Mouse (Mus musculus) neural tube, embryonic 15.5 days (tissue): ENCODE measurements at regions not wholly inside any gene's neighbourhood (a gene's known extent, or its start where the extent isn't known, plus 50 kb on each side); places are given as distances from the start of the nearest gene placed in this dataset.

Source experiments
- ATAC-seq: fragments of 200-750 bp; cut with Nextera tagmentation; 2 replicates; pipeline ENCODE4 v1.8.0; 2017; ENCODE audit warnings: mild to moderate bottlenecking, moderate TSS enrichment, moderate library complexity; ENCODE audit not compliant: low FRiP score
- H3K27ac ChIP-seq: fragments of 300-500 bp; sonication (generic); replicated peaks from 2 replicates; pipeline ENCODE4 v1.5.1; 2015; ENCODE audit warnings: mild to moderate bottlenecking, inconsistent platforms
- H3K27me3 ChIP-seq: fragments of 300-500 bp; sonication (generic); replicated peaks from 2 replicates; pipeline ENCODE4 v1.6.1; 2015; ENCODE audit warnings: inconsistent platforms
- H3K36me3 ChIP-seq: fragments of 300-500 bp; sonication (generic); 2 replicates; pipeline ENCODE4 v1.6.1; 2015; ENCODE audit warnings: inconsistent platforms
- H3K4me1 ChIP-seq: fragments of 300-500 bp; sonication (generic); 2 replicates; pipeline ENCODE4 v1.6.1; 2015; ENCODE audit warnings: inconsistent platforms
- H3K4me2 ChIP-seq: fragments of 300-500 bp; sonication (generic); 2 replicates; pipeline ENCODE4 v1.6.1; 2015; ENCODE audit warnings: inconsistent platforms, mild to moderate bottlenecking, moderate library complexity
- H3K4me3 ChIP-seq: fragments of 300-500 bp; sonication (generic); replicated peaks from 2 replicates; pipeline ENCODE4 v1.5.1; 2015; ENCODE audit warnings: mild to moderate bottlenecking, inconsistent platforms
- H3K9ac ChIP-seq: fragments of 300-500 bp; sonication (generic); replicated peaks from 2 replicates; pipeline ENCODE4 v1.6.1; 2015; ENCODE audit warnings: mild to moderate bottlenecking, inconsistent platforms
- H3K9me3 ChIP-seq: fragments of 300-500 bp; sonication (generic); replicated peaks from 2 replicates; pipeline ENCODE4 v1.6.1; 2016; ENCODE audit warnings: inconsistent platforms
- WGBS: fragments of 180-500 bp; shearing (Covaris S2); methylation state at CpG from one replicate; pipeline ENCODE4 v1.1.7; 2015; ENCODE audit warnings: mixed read lengths; 5-methylcytosine and 5-hydroxymethylcytosine counted together

DNA sequence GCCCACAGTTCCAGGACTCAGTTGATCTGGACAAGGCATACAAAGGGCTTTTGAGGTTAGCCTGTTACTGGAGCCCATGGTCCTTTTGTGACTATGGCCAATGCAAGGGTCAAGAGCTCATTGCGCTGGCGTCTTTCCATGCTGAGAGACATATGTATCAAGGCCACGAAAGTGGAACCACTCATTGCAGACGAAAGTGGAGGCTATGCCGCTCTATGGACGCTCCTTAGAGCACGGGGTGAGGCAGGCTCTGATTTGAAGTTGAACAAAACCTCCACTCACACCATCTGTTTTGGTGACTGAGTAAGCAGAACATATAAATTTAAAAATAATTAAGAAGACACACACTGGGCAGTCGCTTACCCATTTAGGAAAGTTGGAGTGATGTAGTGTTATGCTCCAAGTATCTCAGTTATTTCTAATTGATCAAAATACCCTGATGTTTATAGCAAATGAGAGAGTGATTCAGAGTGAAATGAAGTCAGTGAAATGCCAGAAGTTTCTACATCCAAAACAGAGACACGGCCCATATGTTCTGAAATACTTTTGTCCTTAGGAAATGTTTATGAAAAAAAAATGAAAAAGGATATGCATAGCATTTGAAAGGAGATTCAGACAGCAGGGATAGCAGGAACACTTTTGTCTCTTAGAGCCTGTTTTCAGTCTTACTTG is 321.8 kb downstream of the Fgf9 start:
- Histone ChIP-seq H3K27me3 (no peaks in the 10 kb centered on the region), H3K4me2 (no peak overlapping the region), H3K27ac (no peak overlapping the region), H3K4me1 (no peaks in the 10 kb centered on the region), H3K36me3 (no peaks in the 10 kb centered on the region), H3K4me3 (no peak overlapping the region), H3K9me3 (no peaks in the 10 kb centered on the region), H3K9ac (no peak overlapping the region)
- ATAC-seq = no peak
- WGBS = 86% methylated on average over 9 of the region's 9 CpGs

DNA sequence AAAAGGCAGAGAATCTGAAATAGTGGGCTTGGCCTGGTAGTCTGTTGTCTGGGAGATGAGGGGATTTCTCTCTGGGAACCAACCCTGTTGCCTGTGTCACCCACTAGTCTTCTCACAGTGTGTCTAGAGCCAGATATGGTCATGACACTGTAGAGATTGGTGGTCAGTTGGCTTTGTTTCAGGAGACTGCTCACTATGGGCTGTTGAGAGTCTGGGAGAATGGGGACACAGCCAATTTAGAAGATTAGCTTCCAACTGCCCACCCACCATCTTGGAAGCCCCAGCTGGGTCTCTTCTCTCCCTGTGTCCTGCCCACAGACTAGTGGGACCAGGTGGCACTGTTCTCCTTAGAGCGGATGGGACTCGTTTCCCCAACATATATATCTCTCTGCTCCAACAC is 320.4 kb downstream of the Fgf9 start:
- 96% methylated on average over 2 of the region's 2 CpGs for WGBS
- Histone ChIP-seq H3K9me3 (no peaks in the 10 kb centered on the region), H3K4me1 (no peaks in the 10 kb centered on the region), H3K4me2 (no peak overlapping the region), H3K27me3 (no peaks in the 10 kb centered on the region), H3K4me3 (no peak overlapping the region), H3K9ac (no peak overlapping the region), H3K27ac (no peak overlapping the region), H3K36me3 (no peaks in the 10 kb centered on the region)
- ATAC-seq = no peak

DNA sequence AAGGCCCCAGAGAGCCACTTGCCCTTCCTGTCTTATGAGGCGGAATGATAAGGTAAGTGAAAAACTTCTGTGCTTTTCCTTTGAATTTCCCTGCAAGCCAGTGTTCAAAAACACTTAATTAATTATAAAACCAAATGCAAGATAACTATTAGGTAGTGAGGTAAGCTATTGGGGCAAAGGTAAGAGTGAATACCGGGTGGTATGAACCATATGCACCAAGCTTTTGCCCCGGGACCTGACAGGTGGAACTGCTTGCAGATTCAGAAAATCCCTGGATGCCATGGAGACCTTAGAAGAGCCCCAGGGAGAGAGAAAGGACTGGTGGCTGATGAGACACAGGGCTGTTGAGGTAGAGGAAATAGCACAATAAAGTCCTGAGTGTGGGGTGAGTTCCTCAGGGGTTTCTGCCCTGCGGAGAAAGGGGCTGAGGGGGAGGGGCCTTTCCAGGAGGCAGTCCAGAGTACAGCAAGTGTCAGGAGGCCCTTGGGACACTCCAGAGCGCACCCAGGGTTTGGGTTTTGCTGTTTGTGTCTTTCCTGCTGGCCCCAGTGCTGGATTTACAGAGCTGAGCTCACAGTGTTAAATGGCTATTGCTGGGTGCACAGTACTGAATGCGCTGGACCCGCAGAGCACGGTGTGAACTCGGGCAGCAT is 317.1 kb downstream of the Fgf9 start:
- no peaks in the 10 kb centered on the region for H3K4me1 ChIP-seq
- no peak overlapping the region for H3K4me3 ChIP-seq
- ATAC-seq = no peak
- H3K27ac ChIP-seq = no peak overlapping the region
- no peak overlapping the region for H3K9ac ChIP-seq
- H3K9me3 ChIP-seq = no peaks in the 10 kb centered on the region
- WGBS = 71% methylated on average over 9 of the region's 9 CpGs
- no peaks in the 10 kb centered on the region for H3K27me3 ChIP-seq
- H3K36me3 ChIP-seq = no peaks in the 10 kb centered on the region
- H3K4me2 ChIP-seq = no peak overlapping the region

DNA sequence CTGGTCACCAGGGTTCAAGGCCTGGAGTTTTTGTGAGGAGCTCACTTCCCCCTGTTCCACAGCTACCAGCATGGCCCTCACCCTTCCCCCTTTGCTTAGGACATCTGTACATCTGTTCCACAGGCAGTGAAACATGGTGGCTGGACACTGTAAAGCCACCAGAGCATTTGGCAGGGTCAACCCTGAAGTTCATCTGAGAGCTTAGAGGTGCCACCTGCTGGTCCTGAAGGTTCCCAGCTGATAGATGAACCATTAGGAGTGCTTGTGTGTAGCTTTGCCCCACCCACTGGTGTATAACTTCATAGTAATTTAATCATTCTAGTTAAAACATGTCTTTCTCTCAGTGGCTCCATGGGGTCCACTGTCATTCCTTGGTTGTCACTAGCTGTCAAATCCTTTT is 304.7 kb downstream of the Fgf9 start:
- no peak overlapping the region for H3K4me2 ChIP-seq
- H3K36me3 ChIP-seq = no peaks in the 10 kb centered on the region
- ATAC-seq = no peak
- H3K27me3 ChIP-seq = no peaks in the 10 kb centered on the region
- no peak overlapping the region for H3K27ac ChIP-seq
- no peaks in the 10 kb centered on the region for H3K4me1 ChIP-seq
- peaks cover 6% of the 10 kb centered on the region; the same call in 1 of the 2 replicates for H3K9me3 ChIP-seq
- no peak overlapping the region for H3K4me3 ChIP-seq
- no peak overlapping the region for H3K9ac ChIP-seq

DNA sequence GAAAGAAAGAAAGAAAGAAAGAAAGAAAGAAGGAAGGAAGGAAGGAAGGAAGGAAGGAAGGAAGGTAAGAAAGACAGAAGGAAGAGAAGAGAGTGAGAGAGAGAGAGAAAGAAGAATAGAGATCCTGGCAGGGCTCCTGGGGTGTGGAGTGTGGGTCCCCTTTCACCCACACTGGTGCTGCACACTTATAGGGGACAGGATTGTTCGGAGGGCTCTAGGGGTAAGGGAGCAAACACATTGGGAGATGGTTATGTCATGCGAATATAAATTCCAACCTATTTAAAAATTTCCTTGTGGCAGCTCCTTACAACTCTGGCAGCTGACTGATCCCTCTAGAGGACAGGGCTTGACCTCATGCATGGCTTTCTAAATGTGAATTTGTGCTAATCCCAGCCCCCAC is 286.5 kb downstream of the Fgf9 start:
- Histone ChIP-seq H3K9me3 (no peaks in the 10 kb centered on the region), H3K27me3 (no peaks in the 10 kb centered on the region), H3K4me3 (no peak overlapping the region), H3K9ac (no peak overlapping the region), H3K27ac (no peak overlapping the region), H3K4me2 (no peak overlapping the region), H3K36me3 (no peaks in the 10 kb centered on the region), H3K4me1 (no peaks in the 10 kb centered on the region)
- no peak for ATAC-seq
- WGBS = 88% methylated on average over 2 of the region's 2 CpGs

DNA sequence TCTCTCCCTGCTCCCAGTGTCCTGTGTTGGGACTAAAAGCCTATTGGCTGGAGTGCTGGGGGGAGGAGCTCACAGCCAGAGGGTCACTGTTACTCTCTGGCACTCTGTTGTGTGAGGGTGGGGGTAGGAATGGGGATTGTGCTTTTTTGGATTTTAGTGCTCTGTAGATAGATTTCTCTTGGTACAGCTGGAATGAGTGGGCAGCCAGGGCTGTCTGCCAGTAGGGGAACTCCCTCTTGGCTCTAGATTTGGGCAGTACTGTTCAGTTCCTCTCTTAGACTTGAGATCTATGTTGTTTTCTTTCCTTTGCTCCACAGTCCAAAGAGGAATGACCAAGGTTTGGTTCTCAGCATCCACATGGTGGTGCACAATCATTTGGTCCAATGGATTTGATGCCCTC is 282.6 kb downstream of the Fgf9 start:
- Histone ChIP-seq H3K27me3 (no peaks in the 10 kb centered on the region), H3K9me3 (no peaks in the 10 kb centered on the region), H3K4me2 (no peak overlapping the region), H3K36me3 (no peaks in the 10 kb centered on the region), H3K9ac (no peak overlapping the region), H3K27ac (no peak overlapping the region), H3K4me1 (no peaks in the 10 kb centered on the region), H3K4me3 (no peak overlapping the region)
- no peak for ATAC-seq

DNA sequence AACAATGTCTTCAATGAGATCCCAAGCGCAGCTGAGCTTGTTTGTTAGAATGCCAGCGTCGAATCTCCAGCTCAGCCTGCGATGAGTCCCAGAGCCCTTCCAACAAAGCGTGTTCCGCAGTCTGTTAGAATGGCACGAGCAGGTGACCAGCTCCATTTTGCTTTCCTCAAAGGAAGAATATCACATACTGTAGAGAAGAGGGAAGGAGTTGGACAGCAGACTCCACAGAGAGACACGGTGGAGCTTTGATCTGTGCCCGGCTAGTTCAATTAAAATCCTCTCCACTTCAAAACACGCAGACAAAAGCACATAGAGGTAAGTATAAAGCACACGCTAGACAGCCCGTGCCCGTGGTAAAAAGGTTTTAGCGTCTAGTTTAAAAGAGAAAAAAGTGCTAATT is 265.8 kb downstream of the Fgf9 start:
- ATAC-seq = no peak
- H3K4me2 ChIP-seq = no peak overlapping the region
- WGBS = 85% methylated on average over 14 of the region's 14 CpGs
- H3K9me3 ChIP-seq = no peaks in the 10 kb centered on the region
- no peak overlapping the region for H3K27ac ChIP-seq
- no peaks in the 10 kb centered on the region for H3K36me3 ChIP-seq
- no peaks in the 10 kb centered on the region for H3K27me3 ChIP-seq
- no peak overlapping the region for H3K9ac ChIP-seq
- H3K4me1 ChIP-seq = no peaks in the 10 kb centered on the region
- no peak overlapping the region for H3K4me3 ChIP-seq

DNA sequence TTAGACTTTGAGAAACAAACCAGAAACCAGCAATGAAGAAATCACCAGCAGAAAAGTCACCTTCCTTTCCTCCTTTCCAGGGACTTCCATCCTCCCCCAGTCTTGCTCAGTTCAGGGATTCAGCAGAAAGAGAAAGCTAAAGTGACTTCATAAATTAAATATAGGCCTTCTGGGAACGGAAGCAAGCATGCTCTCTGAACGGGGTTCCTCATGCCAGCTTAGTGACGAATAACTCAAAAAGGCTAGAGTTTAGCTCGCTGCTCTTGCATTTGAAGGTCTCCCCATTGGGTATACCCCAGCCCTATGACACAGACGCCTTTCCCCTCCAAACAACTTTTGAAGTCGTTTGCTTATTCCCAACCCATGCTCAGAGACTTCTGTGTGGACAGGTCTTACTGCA is 252.8 kb downstream of the Fgf9 start:
- no peak for ATAC-seq
- Histone ChIP-seq H3K4me2 (no peak overlapping the region), H3K9ac (no peak overlapping the region), H3K27ac (no peak overlapping the region), H3K27me3 (no peaks in the 10 kb centered on the region), H3K4me1 (no peaks in the 10 kb centered on the region), H3K9me3 (no peaks in the 10 kb centered on the region), H3K4me3 (no peak overlapping the region), H3K36me3 (no peaks in the 10 kb centered on the region)
- WGBS = 77% methylated on average over 6 of the region's 6 CpGs

DNA sequence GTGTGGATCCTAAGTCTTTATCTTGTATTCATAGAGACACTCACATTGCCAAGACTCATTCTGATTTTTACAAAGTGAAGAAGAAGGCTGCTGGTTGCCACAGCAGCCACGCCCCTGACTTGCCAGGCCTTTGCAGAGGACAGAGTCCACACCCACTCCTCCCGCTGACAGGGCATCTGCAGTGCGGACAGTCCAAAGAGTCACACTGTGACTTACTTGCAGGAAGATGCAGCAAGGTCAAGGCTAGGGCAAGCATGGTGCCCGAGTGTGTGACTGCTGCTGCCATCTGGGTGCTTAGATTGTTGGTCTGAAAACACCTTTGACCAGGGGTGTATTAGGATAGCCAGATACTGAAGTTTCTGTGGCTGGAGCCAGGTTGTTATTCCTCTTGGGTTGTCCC is 252.1 kb downstream of the Fgf9 start:
- Histone ChIP-seq H3K27ac (no peak overlapping the region), H3K4me1 (no peaks in the 10 kb centered on the region), H3K9ac (no peak overlapping the region), H3K4me2 (no peak overlapping the region), H3K36me3 (no peaks in the 10 kb centered on the region), H3K27me3 (no peaks in the 10 kb centered on the region), H3K9me3 (no peaks in the 10 kb centered on the region), H3K4me3 (no peak overlapping the region)
- WGBS = 64% methylated on average over 4 of the region's 4 CpGs
- no peak for ATAC-seq

DNA sequence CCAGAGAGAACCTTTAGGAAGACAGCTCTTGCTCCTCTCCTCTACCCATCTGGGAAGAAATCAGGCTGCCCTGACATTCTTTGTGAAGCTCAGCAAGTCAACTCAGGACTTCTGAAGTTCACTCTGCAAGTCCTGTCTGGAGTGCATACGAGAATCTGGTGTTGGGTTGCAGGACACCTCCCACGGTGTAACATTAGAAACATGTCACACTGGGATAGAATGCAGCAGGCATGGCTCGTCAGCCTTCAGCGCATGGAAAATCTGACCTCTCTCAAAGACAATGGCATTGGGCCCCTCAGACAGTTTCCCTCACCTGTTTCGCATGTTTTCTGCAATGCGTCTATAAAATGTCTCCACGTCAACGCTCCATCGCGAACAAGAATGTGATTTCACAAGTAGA is 251.5 kb downstream of the Fgf9 start:
- 74% methylated on average over 10 of the region's 10 CpGs for WGBS
- no peaks in the 10 kb centered on the region for H3K4me1 ChIP-seq
- H3K4me2 ChIP-seq = no peak overlapping the region
- no peak overlapping the region for H3K27ac ChIP-seq
- H3K4me3 ChIP-seq = no peak overlapping the region
- H3K36me3 ChIP-seq = no peaks in the 10 kb centered on the region
- H3K9ac ChIP-seq = no peak overlapping the region
- no peaks in the 10 kb centered on the region for H3K9me3 ChIP-seq
- no peak for ATAC-seq
- H3K27me3 ChIP-seq = no peaks in the 10 kb centered on the region

DNA sequence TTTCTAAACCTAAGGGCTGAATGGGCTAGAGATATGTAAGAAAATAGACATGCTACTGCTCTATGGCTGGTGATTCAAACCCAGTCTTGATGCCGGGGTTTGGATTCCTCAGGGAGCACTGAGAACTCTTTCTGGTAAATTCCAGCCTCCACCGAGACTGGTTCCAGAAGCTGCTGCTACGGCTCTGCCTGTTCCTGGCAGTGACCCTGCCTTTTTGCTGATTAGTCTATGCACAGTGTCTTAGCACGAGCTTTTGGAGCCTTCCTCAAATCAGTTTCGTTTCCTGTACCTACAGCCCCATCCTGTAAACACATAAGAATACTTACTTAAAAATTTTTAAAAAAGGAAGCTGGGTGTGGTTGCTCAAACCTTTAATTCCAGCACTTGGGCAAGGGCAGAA is 250.9 kb downstream of the Fgf9 start:
- ATAC-seq = no peak

DNA sequence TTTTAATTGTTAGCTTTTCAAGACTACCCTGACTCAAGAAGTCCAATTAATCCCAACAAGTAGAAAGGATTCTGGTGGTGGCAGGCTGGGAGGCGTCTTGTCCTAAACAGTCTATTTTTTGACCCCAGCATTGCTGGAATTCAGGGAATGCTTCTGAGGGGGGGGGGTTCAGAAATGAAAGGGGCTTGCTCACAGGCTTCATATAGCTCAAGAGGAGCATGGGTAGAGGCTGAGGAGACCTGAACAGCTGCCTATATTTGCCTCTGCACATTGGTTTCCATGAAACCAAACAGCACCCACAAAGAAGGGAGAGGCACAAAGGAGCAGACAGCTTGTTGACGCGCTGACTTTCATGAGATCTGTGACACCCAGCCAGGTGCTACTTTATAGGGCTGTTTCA is 247.3 kb downstream of the Fgf9 start:
- Histone ChIP-seq H3K9me3 (no peaks in the 10 kb centered on the region), H3K9ac (no peak overlapping the region), H3K36me3 (no peaks in the 10 kb centered on the region), H3K4me3 (no peak overlapping the region), H3K4me2 (no peak overlapping the region), H3K27me3 (no peaks in the 10 kb centered on the region), H3K27ac (no peak overlapping the region), H3K4me1 (no peaks in the 10 kb centered on the region)
- whole genome bisulfite sequencing = 94% methylated on average over 3 of the region's 3 CpGs
- no peak for ATAC-seq

More for the DNA sequence above, 250.9 kb downstream of the Fgf9 start:
- Histone ChIP-seq H3K36me3 (no peaks in the 10 kb centered on the region), H3K9me3 (no peaks in the 10 kb centered on the region), H3K4me2 (no peak overlapping the region), H3K4me1 (no peaks in the 10 kb centered on the region), H3K27me3 (no peaks in the 10 kb centered on the region), H3K4me3 (no peak overlapping the region), H3K27ac (no peak overlapping the region), H3K9ac (no peak overlapping the region)
- 86% methylated on average over 5 of the region's 5 CpGs for WGBS
